Mouse (Mus musculus): Measurements from ENCODE around the gene Ctbp1. TPM values are rescaled to one million over a fixed set of nuclear protein-coding genes. Genes with fewer than 3 reads are reported as not detected.

Gene Ctbp1
- polyA plus RNA-seq, 1 experiment = 181 TPM

GRCm38 (mm10) chr5:33208533-33209245, 66.1 kb downstream of the Ctbp1 start:
- DNase-seq (ENCODE audit: low read depth) = no peak

GRCm38 (mm10) chr5:33207136-33207535, 67.7 kb downstream of the Ctbp1 start:
- no peak for DNase-seq (ENCODE audit: low read depth)

- no peak for DNase-seq (ENCODE audit: low read depth)
These were observed 68.5 kb downstream of the Ctbp1 start for GRCm38 (mm10) chr5:33206328-33206727.

DNA sequence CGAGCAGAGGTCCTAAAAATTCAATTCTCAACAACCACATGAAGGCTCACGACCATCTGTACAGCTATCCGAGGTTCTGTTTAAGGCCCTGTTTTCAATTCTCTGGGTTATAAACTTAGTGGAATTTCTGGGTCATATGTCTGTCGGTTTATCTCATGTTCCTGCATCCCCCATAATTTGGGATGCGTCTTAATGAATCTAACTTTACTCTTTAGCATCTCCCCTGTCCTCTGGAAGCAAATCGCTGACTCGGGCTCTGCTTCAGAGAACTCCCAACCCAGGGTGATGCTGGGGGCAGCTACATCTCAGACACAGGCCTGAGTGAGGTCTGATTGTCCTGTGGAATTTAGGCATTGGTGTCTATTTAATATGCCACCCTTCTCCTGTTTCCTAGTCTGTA, 70.5 kb downstream of the Ctbp1 start:
- DNase-seq (ENCODE audit: low read depth) = no peak

DNA sequence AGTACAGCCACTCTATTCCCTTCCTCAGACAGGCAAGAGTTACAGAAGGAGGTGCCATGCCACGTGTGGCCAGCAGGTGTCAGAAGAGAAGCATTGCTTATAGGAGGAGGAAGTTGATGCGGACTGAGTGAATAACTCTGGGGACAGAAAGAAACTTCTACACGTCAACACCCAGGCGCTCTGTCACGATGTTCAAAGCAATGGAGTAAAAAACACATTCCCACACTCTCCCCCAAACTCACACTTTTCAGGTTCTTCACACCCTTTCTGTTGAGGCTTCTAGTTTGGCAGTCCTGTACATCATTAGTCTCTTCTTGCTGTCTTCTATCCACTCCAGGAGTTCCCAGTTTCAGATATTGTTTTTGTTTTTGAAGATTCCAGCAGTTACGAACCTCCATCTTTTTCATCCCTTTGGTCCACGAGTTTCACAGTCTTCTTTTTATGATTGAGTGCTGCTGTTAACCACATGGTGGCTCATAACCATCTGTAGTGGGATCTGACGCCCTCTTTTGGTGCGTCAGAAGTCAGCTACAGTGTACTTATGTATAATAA, 71.0 kb downstream of the Ctbp1 start:
- no peak for DNase-seq (ENCODE audit: low read depth)

DNA sequence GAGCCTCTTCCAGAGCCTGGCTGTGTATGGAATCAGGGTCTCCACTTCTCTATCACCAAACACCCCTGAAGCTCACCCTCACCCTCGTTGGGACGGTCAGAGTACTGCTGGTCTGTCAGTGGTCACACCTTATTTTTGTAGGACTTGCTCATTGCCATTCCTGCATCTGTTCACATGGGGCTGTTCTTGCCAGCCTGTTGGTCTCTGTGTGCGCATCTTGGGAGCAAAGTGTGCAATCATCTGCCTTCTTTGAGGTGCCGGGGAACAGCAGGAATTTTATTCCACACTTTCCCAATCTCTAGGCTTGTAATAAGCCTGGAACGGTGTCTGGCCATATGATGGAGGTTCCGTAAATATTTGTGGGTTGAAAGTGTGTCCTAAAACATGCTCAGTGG, 71.6 kb downstream of the Ctbp1 start:
- DNase-seq (ENCODE audit: low read depth) = no peak

GRCm38 (mm10) chr5:33202516-33203170, 72.2 kb downstream of the Ctbp1 start:
- DNase-seq (ENCODE audit: low read depth) = no peak

GRCm38 (mm10) chr5:33201697-33202096, 73.1 kb downstream of the Ctbp1 start:
- no peak for DNase-seq (ENCODE audit: low read depth)

DNA sequence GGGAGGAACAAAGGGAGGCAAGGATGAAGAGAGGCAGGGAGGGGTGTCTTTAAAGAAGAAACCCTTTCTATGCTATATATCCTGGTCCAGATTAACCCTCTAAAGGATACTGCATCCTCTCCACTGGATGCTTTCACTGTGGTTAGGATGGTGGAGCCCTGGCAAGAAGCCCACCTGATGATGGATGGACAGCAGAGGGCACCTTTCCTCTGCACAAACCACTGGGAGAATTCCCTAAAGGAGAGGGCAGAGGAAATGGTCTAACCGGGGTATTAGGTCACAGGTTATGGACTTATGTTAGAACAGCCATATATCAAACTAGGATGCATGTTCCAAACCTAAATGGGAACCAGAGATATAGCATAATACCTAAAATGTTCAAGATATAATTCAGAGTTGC, 74.7 kb downstream of the Ctbp1 start:
- no peak for DNase-seq (ENCODE audit: low read depth)

Other genes starting within 250 kb of the Ctbp1 start
- gene Slc5a1, start 170.8 kb downstream of the Ctbp1 start, polyA plus RNA-seq (2012; rRNA removed) = 0.04 and 0.11 TPM in 2 replicates
- gene Spon2, start 56.5 kb downstream of the Ctbp1 start, polyA plus RNA-seq (2012; rRNA removed) = 12.1 and 28.5 TPM in 2 replicates
- gene Maea, start 60.5 kb upstream of the Ctbp1 start, polyA plus RNA-seq (2012; rRNA removed) = 107 and 129 TPM in 2 replicates
- gene Uvssa, start 103.6 kb upstream of the Ctbp1 start, polyA plus RNA-seq (2012; rRNA removed) = 8.7 and 8.8 TPM in 2 replicates
- gene Nkx1-1, start 159.0 kb upstream of the Ctbp1 start, polyA plus RNA-seq (2012; rRNA removed) = not detected in 2 replicates

Measured in gonadal fat pad, adult 2 months (tissue).